Mouse (Mus musculus): Measurements from ENCODE around the gene Cyb5r4.

- TF ChIP-seq CTCF (IDR thresholded peaks at IDR 0.05; ENCODE audit: insufficient read depth, low read length), result no peak
- TF ChIP-seq POLR2A (IDR thresholded peaks at IDR 0.05; ENCODE audit: borderline replicate concordance, extremely low read depth, low read depth, low read length), result no peak
Measured at GRCm38 (mm10) chr9:86981551-86981950, 40.3 kb upstream of the Cyb5r4 start.
